8 mouse cellular contexts compared by ENCODE assay signal in the genomic region with DNA sequence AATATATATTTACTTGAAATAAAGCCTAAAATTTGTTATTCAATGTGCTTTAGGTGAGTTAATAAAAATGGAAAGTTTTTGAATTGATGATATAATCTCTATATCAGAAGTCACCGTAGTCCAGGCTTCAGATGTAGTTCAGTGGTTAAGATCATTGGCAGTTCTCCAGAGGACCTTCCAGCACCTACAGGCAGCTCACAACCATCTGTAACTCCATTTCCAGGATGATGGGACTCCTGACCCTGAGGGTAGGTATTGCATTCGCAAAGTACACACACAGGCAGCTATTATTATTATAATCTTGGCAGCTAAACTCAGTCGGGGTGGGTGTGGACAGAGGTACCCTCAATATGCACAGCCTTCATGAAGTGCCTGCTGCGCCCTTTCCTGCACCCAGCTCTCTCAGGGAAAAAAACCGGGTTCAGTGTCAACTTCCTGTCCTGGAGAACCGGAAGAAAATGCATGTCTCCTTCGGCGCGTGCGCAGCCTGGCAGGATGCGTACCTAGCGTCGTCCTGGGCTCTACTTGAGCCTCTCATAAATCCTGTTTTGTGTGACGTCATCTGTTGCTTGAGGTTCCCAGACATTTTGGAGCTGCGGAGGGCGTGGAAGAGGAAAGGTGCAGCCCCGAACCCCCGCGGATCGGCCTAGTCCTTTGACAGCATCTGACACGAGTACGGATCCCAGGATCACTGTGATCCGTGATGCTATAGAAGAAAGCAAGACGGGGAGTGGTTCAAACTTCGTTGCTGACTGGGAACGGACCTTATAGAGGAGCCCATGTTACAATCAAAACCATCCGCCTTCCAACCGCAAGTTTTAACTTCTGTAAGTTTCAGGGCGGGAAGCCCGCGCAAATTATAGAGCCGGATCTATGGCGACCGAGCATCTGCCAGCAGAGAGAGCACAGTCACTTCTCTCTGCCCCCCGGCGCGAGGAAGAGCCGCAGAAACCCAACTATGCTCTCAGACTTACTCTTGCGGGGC. TPM values are rescaled to one million over a fixed set of nuclear protein-coding genes. Genes with fewer than 3 reads are reported as not detected.
DNase-seq lines count a peak whose midpoint lies in the region; ATAC-seq lines count a peak whose summit lies in the region.

Gene Wdr5b (plus strand): TSS at position 551 of the 985 bp plus-strand sequence.

- H3K27me3 ChIP-seq in lung, embryonic 16.5 days (ENCODE audit: control insufficient read depth, insufficient read depth, low read depth, low read length) = no peaks in the 10 kb centered on the region

- H3K9ac ChIP-seq in lung, embryonic 16.5 days (ENCODE audit: low read length) = peak within 1 kb of the TSS; percentile 79

- DNase-seq in MEL-GATA-1-ER (ENCODE audit: extremely low read depth, low read depth) = peak; percentile 98
- DNase-seq in cerebellum, adult 8-10 months = peak; percentile 89
- DNase-seq in forelimb bud, embryonic 11.5 days (ENCODE audit: low read depth, low spot score) = peak; percentile 98
- peak; percentile 91 for DNase-seq in layer of hippocampus, adult 9-10 months (ENCODE audit: low spot score)
- peak; percentile 58 for DNase-seq in ovary, postnatal 10 days (ENCODE audit: low spot score)
- peak; percentile 87 to 89 for DNase-seq in thymus, postnatal 10 days (ENCODE audit: low spot score in 2 of 2)

- peaks cover 8% of the 10 kb centered on the region for H3K4me1 ChIP-seq in lung, embryonic 16.5 days (replicated peaks; ENCODE audit: control insufficient read depth, insufficient read depth, low read length)

- H3K4me2 ChIP-seq in lung, embryonic 16.5 days (ENCODE audit: low read depth, low read length) = peak within 1 kb of the TSS; percentile 82

- 3% methylated on average over 39 of the region's 39 CpGs for WGBS in lung, embryonic 16.5 days

- H3K4me3 ChIP-seq in lung, embryonic 16.5 days (ENCODE audit: low read length) = peak within 1 kb of the TSS; percentile 63

- peak; percentile 97 to 99 for ATAC-seq in hematopoietic stem cell, adult 5-6 weeks (replicated peaks in 1 of 2; ENCODE audit: insufficient read depth in 1 of 2, low FRiP score in 2 of 2, low TSS enrichment in 1 of 2, low read depth in 1 of 2, poor library complexity in 2 of 2, severe bottlenecking in 2 of 2)
- peak; percentile 98 for ATAC-seq in lung, embryonic 16.5 days (ENCODE audit: low read depth)

- peak within 1 kb of the TSS; percentile 74 for H3K27ac ChIP-seq in lung, embryonic 16.5 days (ENCODE audit: low read length)

- no peaks in the 10 kb centered on the region for H3K9me3 ChIP-seq in lung, embryonic 16.5 days (ENCODE audit: control insufficient read depth, low read length)

- peaks cover 14% of the 10 kb centered on the region for H3K36me3 ChIP-seq in lung, embryonic 16.5 days (ENCODE audit: control insufficient read depth, insufficient read depth, low read length)

RNA-seq across cellular contexts. Expression of gene Wdr5b, which starts in this region (rescaled TPM):
- 12.8 and 15.5 TPM in 2 replicates for total RNA-seq in hematopoietic stem cell, adult 5-6 weeks (2017)
- polyA plus RNA-seq in lung, embryonic 16.5 days (2015; fragmentation: Nextera tagmentation; extraction: Ambion mirVana) = 9.9 and 10.2 TPM in 2 replicates

Comparison
In these comparisons a context has a peak if more than half of its experiments do, and no peak if none do; other contexts are left out.
1. Peak in every context shown above with its lines: DNase-seq, ATAC-seq, H3K4me3 ChIP-seq and H3K27ac ChIP-seq.